13 mouse cellular contexts compared by ENCODE assay signal in the genomic region with DNA sequence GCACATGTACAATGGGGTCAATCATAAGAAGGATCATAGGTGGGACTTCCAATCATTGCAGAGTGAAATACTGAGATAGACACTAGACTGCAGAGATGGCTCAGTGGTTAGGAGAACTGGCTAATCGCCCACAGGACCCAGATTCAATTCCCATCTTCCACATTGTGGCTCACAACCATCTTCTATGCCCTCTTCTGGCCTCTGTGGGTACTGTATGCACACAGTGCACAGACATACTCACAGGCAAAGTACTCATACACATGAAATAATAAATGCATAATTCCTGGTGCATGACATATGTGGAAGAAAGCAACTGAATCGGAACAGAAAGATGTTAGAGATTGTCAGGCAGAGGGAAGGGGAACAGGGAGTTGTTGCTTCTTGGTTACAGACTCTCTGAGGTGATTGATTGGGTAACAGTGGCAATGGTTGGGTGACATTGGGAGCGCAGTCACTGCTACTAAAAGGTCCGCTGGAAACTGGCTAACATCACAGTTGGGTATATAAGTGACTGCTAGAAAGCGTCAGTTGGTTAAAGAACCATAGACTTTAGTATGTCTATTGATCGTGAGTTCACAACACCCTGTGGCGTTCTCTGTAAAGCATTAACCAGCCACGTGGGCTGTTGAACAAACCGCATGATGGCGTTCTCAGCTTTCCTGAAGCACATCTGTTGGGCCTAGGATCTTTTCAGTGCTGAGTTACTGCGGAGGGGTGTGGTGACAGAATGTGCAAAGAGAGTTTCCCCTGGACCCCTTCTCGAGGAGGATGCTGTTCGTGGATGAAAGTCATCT.
A peak's percentile ranks its signal among the peaks of the same experiment; 100 is the strongest.
DNase-seq lines count a peak whose midpoint lies in the region; ATAC-seq and TF ChIP-seq lines count a peak whose summit lies in the region.
"Had no signal": no experiment of that assay in that cellular context is flagged by ENCODE, and none has a peak within 500 bp of the region (broad histone marks: within the 10 kb centered on the region; RNA-seq: fewer than 3 reads in every experiment).

No protein-coding gene starts in this region.

- no peak overlapping the region for H3K4me3 ChIP-seq in embryonic facial prominence, embryonic 13.5 days
- H3K4me3 ChIP-seq in embryonic facial prominence, embryonic 10.5 days: no peak overlapping the region
- no peak overlapping the region for H3K4me3 ChIP-seq in liver, adult 2 months (ENCODE audit: insufficient read depth, low read depth, low read length)
- H3K4me3 ChIP-seq in liver, embryonic 12.5 days: no peak overlapping the region
- no peak overlapping the region for H3K4me3 ChIP-seq in embryonic facial prominence, embryonic 14.5 days (ENCODE audit: low read depth, low read length)
- H3K4me3 ChIP-seq in stomach, embryonic 14.5 days (ENCODE audit: low read depth, low read length): no peak overlapping the region

- H3K9me3 ChIP-seq in embryonic facial prominence, embryonic 13.5 days: no peaks in the 10 kb centered on the region; the same call in 1 of the 2 replicates
- no peaks in the 10 kb centered on the region for H3K9me3 ChIP-seq in embryonic facial prominence, embryonic 10.5 days
- no peaks in the 10 kb centered on the region for H3K9me3 ChIP-seq in liver, embryonic 12.5 days (replicated peaks)
- H3K9me3 ChIP-seq in embryonic facial prominence, embryonic 14.5 days (ENCODE audit: control insufficient read depth, low read length): no peaks in the 10 kb centered on the region
- no peaks in the 10 kb centered on the region for H3K9me3 ChIP-seq in stomach, embryonic 14.5 days (ENCODE audit: control insufficient read depth, low read depth, low read length)

- WGBS in embryonic facial prominence, embryonic 13.5 days: 74% methylated on average over 13 of the region's 13 CpGs
- 92% methylated on average over 13 of the region's 13 CpGs for WGBS in embryonic facial prominence, embryonic 10.5 days
- 38% methylated on average over 13 of the region's 13 CpGs for WGBS in liver, adult 2 months
- 77% methylated on average over 13 of the region's 13 CpGs for WGBS in liver, embryonic 12.5 days (ENCODE audit: insufficient replicate concordance)
- 73% methylated on average over 13 of the region's 13 CpGs for WGBS in embryonic facial prominence, embryonic 14.5 days
- WGBS in stomach, embryonic 14.5 days: 72% methylated on average over 13 of the region's 13 CpGs

- H3K79me2 ChIP-seq in liver, adult 2 months (ENCODE audit: control insufficient read depth, insufficient read depth, low read length): no peaks in the 10 kb centered on the region

- no peak for ATAC-seq in embryonic facial prominence, embryonic 13.5 days (ENCODE audit: insufficient number of reproducible peaks, insufficient read depth, low FRiP score, low TSS enrichment, low read depth)
- ATAC-seq in liver, embryonic 12.5 days: no peak
- no peak for ATAC-seq in embryonic facial prominence, embryonic 14.5 days (ENCODE audit: low read depth)
- no peak for ATAC-seq in stomach, embryonic 14.5 days (ENCODE audit: insufficient number of reproducible peaks, insufficient read depth, low FRiP score, low read depth)
- ATAC-seq: forebrain, embryonic 16.5 days had no signal

- H3K27me3 ChIP-seq in embryonic facial prominence, embryonic 13.5 days: no peaks in the 10 kb centered on the region
- no peaks in the 10 kb centered on the region for H3K27me3 ChIP-seq in embryonic facial prominence, embryonic 10.5 days (replicated peaks; ENCODE audit: low read depth, poor library complexity, severe bottlenecking)
- no peaks in the 10 kb centered on the region for H3K27me3 ChIP-seq in liver, adult 2 months (ENCODE audit: control insufficient read depth, insufficient read depth, low read length)
- H3K27me3 ChIP-seq in liver, embryonic 12.5 days (replicated peaks): no peaks in the 10 kb centered on the region
- H3K27me3 ChIP-seq in embryonic facial prominence, embryonic 14.5 days (replicated peaks; ENCODE audit: control insufficient read depth, insufficient read depth, low read length): no peaks in the 10 kb centered on the region
- no peaks in the 10 kb centered on the region for H3K27me3 ChIP-seq in stomach, embryonic 14.5 days (ENCODE audit: control insufficient read depth, insufficient read depth, low read length)

- no peak overlapping the region for H3K4me2 ChIP-seq in embryonic facial prominence, embryonic 13.5 days
- H3K4me2 ChIP-seq in liver, embryonic 12.5 days: no peak overlapping the region
- H3K4me2 ChIP-seq in embryonic facial prominence, embryonic 14.5 days (ENCODE audit: low read depth, low read length): no peak overlapping the region
- no peak overlapping the region for H3K4me2 ChIP-seq in stomach, embryonic 14.5 days (replicated peaks; ENCODE audit: low read depth, low read length)
- H3K4me2 ChIP-seq: hindbrain, embryonic 14.5 days had no signal

- no peak for DNase-seq in embryonic facial prominence, embryonic 10.5 days (ENCODE audit: low spot score)
- DNase-seq in liver, adult 2 months (ENCODE audit: extremely low read depth, low read depth, low spot score): peak; percentile 83
- DNase-seq in embryonic facial prominence, embryonic 14.5 days (ENCODE audit: low spot score): no peak
- DNase-seq in spleen, postnatal 4 days (ENCODE audit: low spot score in 2 of 2): no peak
- DNase-seq in testis, postnatal 10 days (ENCODE audit: low spot score): no peak
- DNase-seq: cerebellum, adult 11-12 months; gastrocnemius, postnatal 36 days; right cerebral cortex, postnatal 14 days had no signal

- TF ChIP-seq POLR2A in liver, adult 2 months (IDR thresholded peaks at IDR 0.05; ENCODE audit: extremely low read depth, insufficient read depth, low read length): no peak

- H3K27ac ChIP-seq in embryonic facial prominence, embryonic 13.5 days: peak overlapping the region; percentile 40; the same call in 1 of the 2 replicates
- H3K27ac ChIP-seq in embryonic facial prominence, embryonic 10.5 days (replicated peaks): no peak overlapping the region
- H3K27ac ChIP-seq in liver, adult 2 months (replicated peaks; ENCODE audit: insufficient read depth, low read depth, low read length): no peak overlapping the region
- no peak overlapping the region for H3K27ac ChIP-seq in liver, embryonic 12.5 days
- H3K27ac ChIP-seq in embryonic facial prominence, embryonic 14.5 days (replicated peaks; ENCODE audit: low read depth, low read length): no peak overlapping the region
- peak overlapping the region; percentile 22; the same call in 1 of the 2 replicates for H3K27ac ChIP-seq in stomach, embryonic 14.5 days (ENCODE audit: low read length)
- H3K27ac ChIP-seq: hindbrain, embryonic 14.5 days had no signal

- H3K4me1 ChIP-seq in embryonic facial prominence, embryonic 13.5 days: peaks cover 20% of the 10 kb centered on the region
- peaks cover 22% of the 10 kb centered on the region for H3K4me1 ChIP-seq in embryonic facial prominence, embryonic 10.5 days
- H3K4me1 ChIP-seq in liver, adult 2 months (ENCODE audit: control insufficient read depth, insufficient read depth, low read length): peaks cover 4% of the 10 kb centered on the region
- peaks cover 36% of the 10 kb centered on the region for H3K4me1 ChIP-seq in liver, embryonic 12.5 days
- peaks cover 10% of the 10 kb centered on the region for H3K4me1 ChIP-seq in embryonic facial prominence, embryonic 14.5 days (ENCODE audit: control insufficient read depth, insufficient read depth, low read length)
- H3K4me1 ChIP-seq in stomach, embryonic 14.5 days (ENCODE audit: control insufficient read depth, insufficient read depth, low read length): peaks cover 10% of the 10 kb centered on the region; the same call in 1 of the 2 replicates

- TF ChIP-seq CTCF in liver, adult 2 months (IDR thresholded peaks at IDR 0.05; ENCODE audit: low read depth, low read length): peak; percentile 45; the same call in 1 of the 2 replicates

- no peaks in the 10 kb centered on the region for H3K36me3 ChIP-seq in embryonic facial prominence, embryonic 13.5 days
- H3K36me3 ChIP-seq in embryonic facial prominence, embryonic 10.5 days (replicated peaks): no peaks in the 10 kb centered on the region; the same call in 1 of the 2 replicates
- H3K36me3 ChIP-seq in liver, adult 2 months (ENCODE audit: control insufficient read depth, insufficient read depth, low read length): no peaks in the 10 kb centered on the region
- H3K36me3 ChIP-seq in liver, embryonic 12.5 days: no peaks in the 10 kb centered on the region
- H3K36me3 ChIP-seq in embryonic facial prominence, embryonic 14.5 days (ENCODE audit: control insufficient read depth, insufficient read depth, low read length): no peaks in the 10 kb centered on the region
- H3K36me3 ChIP-seq in stomach, embryonic 14.5 days (ENCODE audit: control insufficient read depth, insufficient read depth, low read length): no peaks in the 10 kb centered on the region

- no peak overlapping the region for H3K9ac ChIP-seq in embryonic facial prominence, embryonic 13.5 days
- no peak overlapping the region for H3K9ac ChIP-seq in liver, adult 2 months (ENCODE audit: low read depth, low read length)
- H3K9ac ChIP-seq in liver, embryonic 12.5 days: no peak overlapping the region
- 0 out of 2 replicates have a peak overlapping the region, but pooled peaks have one; percentile 14 for H3K9ac ChIP-seq in embryonic facial prominence, embryonic 14.5 days (ENCODE audit: low read depth, low read length)
- H3K9ac ChIP-seq in stomach, embryonic 14.5 days (replicated peaks; ENCODE audit: low read depth, low read length): no peak overlapping the region
- H3K9ac ChIP-seq: hindbrain, embryonic 14.5 days had no signal

Comparison
In these comparisons a context has a peak if more than half of its experiments do, and no peak if none do; other contexts are left out.
1. H3K27ac ChIP-seq: peak in embryonic facial prominence, embryonic 13.5 days (single experiment) and stomach, embryonic 14.5 days (single experiment); none in embryonic facial prominence, embryonic 10.5 days (single experiment), liver, adult 2 months (single experiment), liver, embryonic 12.5 days (single experiment) and embryonic facial prominence, embryonic 14.5 days (single experiment).